Mouse (Mus musculus) erythroblast, embryonic 14.5 days (primary cell): Measurements from ENCODE around the gene 1500009C09Rik. TPM values are rescaled to one million over a fixed set of nuclear protein-coding genes. Genes with fewer than 3 reads are reported as not detected.

Source experiments
- H3K27me3 ChIP-seq: 2 replicates; pipeline ENCODE4 v1.6.1; 2012; ENCODE audit warnings: inconsistent platforms; ENCODE audit not compliant: control insufficient read depth
- H3K36me3 ChIP-seq: 2 replicates; pipeline ENCODE4 v1.6.1; 2012; ENCODE audit warnings: mild to moderate bottlenecking, inconsistent platforms; ENCODE audit not compliant: control insufficient read depth
- H3K4me1 ChIP-seq: 2 replicates; pipeline ENCODE4 v1.6.1; 2012; ENCODE audit warnings: inconsistent platforms; ENCODE audit not compliant: control insufficient read depth
- H3K4me3 ChIP-seq: replicated peaks from 2 replicates; pipeline ENCODE3; 2012; ENCODE audit warnings: moderate library complexity, mild to moderate bottlenecking, inconsistent platforms
- H3K9me3 ChIP-seq: 2 replicates; pipeline ENCODE4 v1.6.1; 2012; ENCODE audit warnings: low read length, inconsistent platforms, mixed read lengths; ENCODE audit not compliant: control insufficient read depth
- GATA1 ChIP-seq: IDR thresholded peaks from 2 replicates; pipeline ENCODE4 v1.6.1; 2012; ENCODE audit warnings: low read length, inconsistent platforms, mixed read lengths
- TAL1 ChIP-seq: IDR thresholded peaks from 3 replicates; pipeline ENCODE4 v1.6.1; 2012; ENCODE audit warnings: low read length, inconsistent platforms, mixed read lengths
- polyA plus RNA-seq: library from polyadenylated mRNA; stranded (reverse); fragments of >175 nt; gene quantifications from 2 replicates; pipeline ENCODE4 v1.2.3, GENCODE M21; 2012

Gene 1500009C09Rik
- polyA plus RNA-seq, 1 experiment, result not detected

GRCm38 (mm10) chr15:82268185-82268584 is 16.0 kb downstream of the 1500009C09Rik start:
- Histone ChIP-seq H3K4me3 (no peak overlapping the region), H3K36me3 (no peaks in the 10 kb centered on the region), H3K4me1 (no peaks in the 10 kb centered on the region), H3K27me3 (peaks cover 7% of the 10 kb centered on the region), H3K9me3 (no peaks in the 10 kb centered on the region)
- TF ChIP-seq GATA1 (no peak), TAL1 (no peak)

GRCm38 (mm10) chr15:82268783-82269182 is 16.6 kb downstream of the 1500009C09Rik start:
- H3K27me3 ChIP-seq, result peaks cover 13% of the 10 kb centered on the region

GRCm38 (mm10) chr15:82271201-82271600 is 19.0 kb downstream of the 1500009C09Rik start:
- H3K9me3 ChIP-seq, result no peaks in the 10 kb centered on the region
- TF ChIP-seq TAL1 (no peak), GATA1 (no peak)
- peaks cover 37% of the 10 kb centered on the region for H3K27me3 ChIP-seq
- no peak overlapping the region for H3K4me3 ChIP-seq
- no peaks in the 10 kb centered on the region for H3K36me3 ChIP-seq
- H3K4me1 ChIP-seq, result peaks cover 3% of the 10 kb centered on the region

More at GRCm38 (mm10) chr15:82268783-82269182, 16.6 kb downstream of the 1500009C09Rik start:
- TF ChIP-seq TAL1 (no peak), GATA1 (no peak)
- Histone ChIP-seq H3K4me1 (no peaks in the 10 kb centered on the region), H3K9me3 (no peaks in the 10 kb centered on the region), H3K4me3 (no peak overlapping the region), H3K36me3 (no peaks in the 10 kb centered on the region)

GRCm38 (mm10) chr15:82272295-82272694 is 20.1 kb downstream of the 1500009C09Rik start:
- H3K9me3 ChIP-seq, result no peaks in the 10 kb centered on the region
- H3K4me3 ChIP-seq, result no peak overlapping the region
- peaks cover 48% of the 10 kb centered on the region for H3K27me3 ChIP-seq
- H3K36me3 ChIP-seq, result no peaks in the 10 kb centered on the region
- TF ChIP-seq TAL1 (no peak), GATA1 (no peak)
- peaks cover 3% of the 10 kb centered on the region for H3K4me1 ChIP-seq

- peaks cover 3% of the 10 kb centered on the region for H3K4me1 ChIP-seq
- H3K27me3 ChIP-seq, result peaks cover 56% of the 10 kb centered on the region
- TF ChIP-seq TAL1 (no peak), GATA1 (no peak)
- H3K36me3 ChIP-seq, result no peaks in the 10 kb centered on the region
- H3K9me3 ChIP-seq, result no peaks in the 10 kb centered on the region
- H3K4me3 ChIP-seq, result no peak within 1 kb of the TSS
Observed at GRCm38 (mm10) chr15:82274593-82274926, 22.4 kb downstream of the 1500009C09Rik start, which contains the start of gene Sept3. Sept3 (plus strand) TSS chr15:82274893.

GRCm38 (mm10) chr15:82274927-82275901 is 23.0 kb downstream of the 1500009C09Rik start:
- peaks cover 3% of the 10 kb centered on the region for H3K4me1 ChIP-seq
- no peak for TF ChIP-seq TAL1
- TF ChIP-seq GATA1, result no peak
- no peak overlapping the region for H3K4me3 ChIP-seq
- no peaks in the 10 kb centered on the region for H3K9me3 ChIP-seq
- peaks cover 56% of the 10 kb centered on the region for H3K27me3 ChIP-seq
- H3K36me3 ChIP-seq, result no peaks in the 10 kb centered on the region

- H3K27me3 ChIP-seq, result peaks cover 52% of the 10 kb centered on the region
- TF ChIP-seq GATA1 (no peak), TAL1 (no peak)
- H3K9me3 ChIP-seq, result no peaks in the 10 kb centered on the region
- no peak overlapping the region for H3K4me3 ChIP-seq
- peaks cover 3% of the 10 kb centered on the region for H3K4me1 ChIP-seq
- no peaks in the 10 kb centered on the region for H3K36me3 ChIP-seq
Observed at GRCm38 (mm10) chr15:82277591-82277990, 25.4 kb downstream of the 1500009C09Rik start.

- H3K9me3 ChIP-seq, result no peaks in the 10 kb centered on the region
- H3K4me3 ChIP-seq, result no peak overlapping the region
- TF ChIP-seq TAL1, result no peak
- no peak for TF ChIP-seq GATA1
- H3K4me1 ChIP-seq, result no peaks in the 10 kb centered on the region
- no peaks in the 10 kb centered on the region for H3K36me3 ChIP-seq
- peaks cover 27% of the 10 kb centered on the region for H3K27me3 ChIP-seq
Observed at GRCm38 (mm10) chr15:82280638-82281037, 28.4 kb downstream of the 1500009C09Rik start.

GRCm38 (mm10) chr15:82286157-82286556 is 34.0 kb downstream of the 1500009C09Rik start:
- no peak overlapping the region for H3K4me3 ChIP-seq
- peaks cover 6% of the 10 kb centered on the region for H3K27me3 ChIP-seq
- TF ChIP-seq TAL1 (no peak), GATA1 (no peak)
- H3K4me1 ChIP-seq, result peaks cover 3% of the 10 kb centered on the region
- no peaks in the 10 kb centered on the region for H3K36me3 ChIP-seq
- H3K9me3 ChIP-seq, result no peaks in the 10 kb centered on the region

GRCm38 (mm10) chr15:82290252-82290651 is 38.1 kb downstream of the 1500009C09Rik start:
- H3K9me3 ChIP-seq, result no peaks in the 10 kb centered on the region
- no peaks in the 10 kb centered on the region for H3K36me3 ChIP-seq
- no peak for TF ChIP-seq TAL1
- no peak for TF ChIP-seq GATA1

More at GRCm38 (mm10) chr15:82290252-82290651, 38.1 kb downstream of the 1500009C09Rik start:
- Histone ChIP-seq H3K27me3 (peaks cover 16% of the 10 kb centered on the region), H3K4me1 (peaks cover 11% of the 10 kb centered on the region), H3K4me3 (no peak overlapping the region)
